In the genomic region with DNA sequence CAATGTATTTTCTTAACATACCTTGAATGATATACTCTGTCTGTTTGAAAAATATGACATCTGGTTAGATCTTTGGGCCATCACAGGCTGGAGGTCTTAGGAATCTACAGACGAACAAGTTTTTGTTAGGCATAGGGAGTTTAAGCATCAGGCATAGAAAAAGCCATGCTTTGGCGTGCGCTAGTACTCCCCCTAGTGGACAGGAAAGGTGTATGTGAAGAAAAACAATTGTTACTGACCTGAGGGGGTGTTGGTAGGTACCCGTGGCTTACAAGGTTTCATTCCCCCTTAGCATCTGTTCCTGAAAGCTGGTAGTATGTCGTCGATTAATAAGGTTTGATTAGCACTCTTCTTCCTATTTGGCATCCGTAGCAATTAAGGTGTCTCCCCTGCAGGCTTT, we compare ENCODE assay signal across 7 mouse cellular contexts. TPM values are rescaled to one million over a fixed set of nuclear protein-coding genes. Genes with fewer than 3 reads are reported as not detected.
DNase-seq lines count a peak whose midpoint lies in the region; ATAC-seq lines count a peak whose summit lies in the region.

No protein-coding gene starts in this region.

- H3K4me2 ChIP-seq in heart, embryonic 16.5 days (ENCODE audit: low read depth, low read length) = peak overlapping the region; percentile 5; the same call in 1 of the 2 replicates

- no peak overlapping the region for H3K9ac ChIP-seq in heart, embryonic 16.5 days (ENCODE audit: low read length)

- no peaks in the 10 kb centered on the region; the same call in 1 of the 2 replicates for H3K9me3 ChIP-seq in heart, embryonic 16.5 days (replicated peaks; ENCODE audit: control insufficient read depth, low read length)

- peaks cover 3% of the 10 kb centered on the region for H3K4me1 ChIP-seq in heart, embryonic 16.5 days (ENCODE audit: control insufficient read depth, insufficient read depth, low read length)

- no peaks in the 10 kb centered on the region for H3K36me3 ChIP-seq in heart, embryonic 16.5 days (ENCODE audit: control insufficient read depth, insufficient read depth)

- H3K27ac ChIP-seq in heart, embryonic 16.5 days (ENCODE audit: low read length) = no peak overlapping the region

- no peak for ATAC-seq in heart, embryonic 16.5 days (replicated peaks; ENCODE audit: extremely low read depth, insufficient read depth, low FRiP score)

- DNase-seq in right cerebral cortex, adult 2 months (ENCODE audit: low spot score in 2 of 2) = peak; percentile 55 to 64
- DNase-seq in right cerebral cortex, postnatal 36 days (ENCODE audit: low spot score in 2 of 2) = no peak
- peak; percentile 66 for DNase-seq in adipocyte (ENCODE audit: low spot score)
- DNase-seq in cerebellum, postnatal 36 days = peak; percentile 49 to 63
- peak; percentile 31 to 50 for DNase-seq in lung, adult 18-20 months
- peak; percentile 81 for DNase-seq in retina, postnatal 1 day

- WGBS in heart, embryonic 16.5 days = 6% methylated on average over 7 of the region's 7 CpGs

- H3K27me3 ChIP-seq in heart, embryonic 16.5 days (ENCODE audit: control insufficient read depth, insufficient read depth, low read length) = no peaks in the 10 kb centered on the region

- no peak overlapping the region for H3K4me3 ChIP-seq in heart, embryonic 16.5 days (ENCODE audit: low read length)

RNA-seq across cellular contexts. Expression of a gene that starts 13.7 kb away (rescaled TPM):
- 2.0 TPM in 2 replicates for polyA plus RNA-seq in heart, embryonic 16.5 days (2015; fragmentation: Nextera tagmentation; extraction: Ambion mirVana)

Comparison
In these comparisons a context has a peak if more than half of its experiments do, and no peak if none do; other contexts are left out.
1. DNase-seq: peak in right cerebral cortex, adult 2 months (2 of 2), adipocyte (single experiment), cerebellum, postnatal 36 days (2 of 2), lung, adult 18-20 months (2 of 2) and retina, postnatal 1 day (single experiment); none in right cerebral cortex, postnatal 36 days (0 of 2).